Comparison of ENCODE assay signal across 8 mouse cellular contexts in the genomic region with DNA sequence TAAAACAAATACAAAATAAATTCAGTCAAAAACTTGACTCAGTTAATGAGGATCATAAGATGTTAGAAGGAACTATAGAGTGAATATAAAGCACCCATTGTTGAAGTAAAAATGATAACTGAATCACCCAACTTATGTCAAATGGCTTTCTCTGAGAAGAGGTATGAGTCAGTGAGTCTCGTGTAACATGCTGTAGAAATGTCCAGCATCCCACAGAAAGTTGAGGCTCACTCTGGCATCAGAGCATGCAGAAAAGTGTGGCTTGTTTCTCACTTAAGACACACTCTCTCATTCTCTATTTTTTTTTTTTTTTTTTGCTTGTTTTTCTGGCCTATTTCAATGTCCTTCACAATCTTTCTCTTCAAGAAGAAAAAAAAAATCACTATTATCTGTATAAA. TPM values are rescaled to one million over a fixed set of nuclear protein-coding genes. Genes with fewer than 3 reads are reported as not detected.
A peak's percentile ranks its signal among the peaks of the same experiment; 100 is the strongest.
DNase-seq lines count a peak whose midpoint lies in the region; ATAC-seq and TF ChIP-seq lines count a peak whose summit lies in the region.

No protein-coding gene starts in this region.

- no peak for ATAC-seq in forebrain, embryonic 12.5 days (ENCODE audit: low FRiP score)
- no peak for ATAC-seq in liver, embryonic 14.5 days (ENCODE audit: insufficient read depth)

- H3K36me3 ChIP-seq in forebrain, embryonic 12.5 days (replicated peaks): peaks cover 14% of the 10 kb centered on the region; the same call in 1 of the 2 replicates
- peaks cover 3% of the 10 kb centered on the region for H3K36me3 ChIP-seq in liver, embryonic 14.5 days (replicated peaks; ENCODE audit: control insufficient read depth, insufficient read depth, low read depth)

- TF ChIP-seq EP300 in liver, embryonic 14.5 days (IDR thresholded peaks at IDR 0.05; ENCODE audit: low read depth): no peak

- no peak for DNase-seq in gastrocnemius, adult 2 months
- no peak for DNase-seq in gastrocnemius, postnatal 36 days
- DNase-seq in 3T3-L1 (ENCODE audit: low read depth, low spot score): peak; percentile 88
- no peak for DNase-seq in liver, embryonic 14.5 days (ENCODE audit: low read depth in 3 of 3, low spot score in 3 of 3)
- no peak for DNase-seq in right cerebral cortex, postnatal 10 days (ENCODE audit: low spot score in 2 of 2)
- no peak for DNase-seq in cerebellum, postnatal 14 days
- no peak for DNase-seq in frontal cortex, postnatal 36 days (ENCODE audit: low spot score in 2 of 2)

- intact Hi-C loops in gastrocnemius, adult 2 months (cut with DNase I): no loop called here
- intact Hi-C loops in gastrocnemius, postnatal 36 days (cut with DNase I): no loop called here

- peak overlapping the region; percentile 98 for H3K27ac ChIP-seq in gastrocnemius, adult 2 months
- H3K27ac ChIP-seq in forebrain, embryonic 12.5 days: peak overlapping the region; percentile 97
- H3K27ac ChIP-seq in liver, embryonic 14.5 days: no peak overlapping the region

- no peaks in the 10 kb centered on the region for H3K9me3 ChIP-seq in forebrain, embryonic 12.5 days
- H3K9me3 ChIP-seq in liver, embryonic 14.5 days (ENCODE audit: control insufficient read depth, low read length): no peaks in the 10 kb centered on the region

- peak overlapping the region; percentile 71 for H3K4me2 ChIP-seq in forebrain, embryonic 12.5 days
- H3K4me2 ChIP-seq in liver, embryonic 14.5 days (ENCODE audit: low read depth): peak overlapping the region; percentile 73

- peaks cover 24% of the 10 kb centered on the region for H3K4me1 ChIP-seq in forebrain, embryonic 12.5 days
- peaks cover 13 to 17% of the 10 kb centered on the region in 2 experiments for H3K4me1 ChIP-seq in liver, embryonic 14.5 days (replicated peaks; ENCODE audit: control insufficient read depth in 2 of 2, insufficient read depth in 2 of 2, low read length in 1 of 2)

- peak overlapping the region; percentile 61 for H3K9ac ChIP-seq in forebrain, embryonic 12.5 days
- H3K9ac ChIP-seq in liver, embryonic 14.5 days (replicated peaks): peak overlapping the region; percentile 60

- H3K4me3 ChIP-seq in gastrocnemius, adult 2 months: peak overlapping the region; percentile 86
- peak overlapping the region; percentile 74 for H3K4me3 ChIP-seq in forebrain, embryonic 12.5 days (replicated peaks)
- H3K4me3 ChIP-seq in liver, embryonic 14.5 days (ENCODE audit: insufficient read depth in 1 of 2, low read depth in 2 of 2, low read length in 2 of 2): peak overlapping the region; percentile 78 to 94; a peak in 3 of 4 replicates

- no peak for TF ChIP-seq CTCF in gastrocnemius, adult 2 months (IDR thresholded peaks at IDR 0.05)
- TF ChIP-seq CTCF in liver, embryonic 14.5 days (IDR thresholded peaks at IDR 0.05; ENCODE audit: low read depth): no peak

- H3K27me3 ChIP-seq in forebrain, embryonic 12.5 days: no peaks in the 10 kb centered on the region
- no peaks in the 10 kb centered on the region for H3K27me3 ChIP-seq in liver, embryonic 14.5 days (ENCODE audit: control insufficient read depth, insufficient read depth, low read length)

- WGBS in forebrain, embryonic 12.5 days: 28% methylated on average over 1 of the region's 1 CpGs
- 11% methylated on average over 1 of the region's 1 CpGs for WGBS in liver, embryonic 14.5 days (ENCODE audit: insufficient replicate concordance)

RNA-seq across cellular contexts. Expression of a gene that starts 0.5 kb away (rescaled TPM):
- total RNA-seq in gastrocnemius, adult 2 months (2021): 100 to 1,000 TPM; 195 to 263 TPM
- 100 to 1,000 TPM; 214 to 221 TPM for total RNA-seq in gastrocnemius, postnatal 36 days (2021)
- polyA plus RNA-seq in forebrain, embryonic 12.5 days (2016; fragmentation: Nextera tagmentation; extraction: Ambion mirVana): 212 and 215 TPM in 2 replicates
- 62.7 and 63.4 TPM in 2 replicates for polyA plus RNA-seq in liver, embryonic 14.5 days (2012; rRNA removed)
- 45.9 and 48.9 TPM in 2 replicates for polyA plus RNA-seq in liver, embryonic 14.5 days (2014; fragmentation: Nextera tagmentation; extraction: Ambion mirVana)

RNA-seq across cellular contexts. Expression of a gene that starts 26.7 kb away (rescaled TPM):
- total RNA-seq in gastrocnemius, adult 2 months (2021): under 1 TPM in 1 of 2 experiments, not detected in 1; 0.36 TPM
- under 1 TPM; 0.12 to 0.59 TPM for total RNA-seq in gastrocnemius, postnatal 36 days (2021)
- 0.54 and 0.58 TPM in 2 replicates for polyA plus RNA-seq in forebrain, embryonic 12.5 days (2016; fragmentation: Nextera tagmentation; extraction: Ambion mirVana)
- polyA plus RNA-seq in liver, embryonic 14.5 days (2012; rRNA removed): 0.04 and 0.07 TPM in 2 replicates
- 0.03 and 0.14 TPM in 2 replicates for polyA plus RNA-seq in liver, embryonic 14.5 days (2014; fragmentation: Nextera tagmentation; extraction: Ambion mirVana)

RNA-seq across cellular contexts. Expression of a gene that starts 52.7 kb away (rescaled TPM):
- total RNA-seq in gastrocnemius, adult 2 months (2021): 10 to 100 TPM in 1 of 2 experiments, 1 to 10 TPM in 1; 8.8 to 11.8 TPM
- 10 to 100 TPM in 1 of 2 experiments, 1 to 10 TPM in 1; 9.3 to 10.6 TPM for total RNA-seq in gastrocnemius, postnatal 36 days (2021)
- 27.8 and 28.4 TPM in 2 replicates for polyA plus RNA-seq in forebrain, embryonic 12.5 days (2016; fragmentation: Nextera tagmentation; extraction: Ambion mirVana)
- polyA plus RNA-seq in liver, embryonic 14.5 days (2012; rRNA removed): 0.31 and 0.63 TPM in 2 replicates
- 1.4 and 2.0 TPM in 2 replicates for polyA plus RNA-seq in liver, embryonic 14.5 days (2014; fragmentation: Nextera tagmentation; extraction: Ambion mirVana)
